Mouse (Mus musculus): ENCODE results near the gene Gm29423. TPM values are rescaled to one million over a fixed set of nuclear protein-coding genes. Genes with fewer than 3 reads are reported as not detected.
"Not testable (repeated sequence)": the region's sequence is repeated elsewhere in the genome, so short reads cannot be mapped to it uniquely, and the experiment has no call there.

The Gm29423 gene
- total RNA-seq (2015) = not detected in 2 replicates
- total RNA-seq (2017) = not detected in 2 replicates

- not testable (repeated sequence) for ATAC-seq (replicated peaks; ENCODE audit: poor library complexity)
Observed at GRCm38 (mm10) chrY:70303187-70303586, at the start of gene Gm29423, which contains the start of gene Gm29644. Gene Gm29423 (minus strand): TSS chrY:70303287. Gene Gm29644 (minus strand): TSS chrY:70303343.

GRCm38 (mm10) chrY:70273542-70273941, 29.5 kb downstream of the Gm29423 start, which contains the start of gene Gm21118:
Gene Gm21118 (minus strand): TSS chrY:70273642.
- ATAC-seq (replicated peaks; ENCODE audit: poor library complexity) = not testable (repeated sequence)

Other genes starting within 250 kb of the Gm29423 start
- gene Gm21118, start 29.6 kb downstream of the Gm29423 start, total RNA-seq (2015) = not detected in 2 replicates
- gene Gm21118, start 29.6 kb downstream of the Gm29423 start, total RNA-seq (2017) = not detected in 2 replicates
- gene Gm29644, start 56 bp upstream of the Gm29423 start, total RNA-seq (2015) = not detected in 2 replicates
- not detected in 2 replicates for gene Gm29644, start 56 bp upstream of the Gm29423 start, total RNA-seq (2017)
- gene Gm20888, start 138.6 kb upstream of the Gm29423 start, total RNA-seq (2015) = not detected in 2 replicates
- gene Gm20888, start 138.6 kb upstream of the Gm29423 start, total RNA-seq (2017) = not detected in 2 replicates

Measured in megakaryocyte progenitor cell, adult 5-6 weeks (primary cell).